Mouse (Mus musculus) cerebellum, adult 2 months (tissue): ENCODE measurements around the gene Klf9.

ENCODE experiments used
- CTCF ChIP-seq: fragments of 200-500 bp; IDR thresholded peaks from 2 replicates; pipeline ENCODE4 v1.5.1; 2011; ENCODE audit warnings: low read depth, mild to moderate bottlenecking, control low read depth, low read length, moderate library complexity, borderline replicate concordance; ENCODE audit not compliant: insufficient read depth
- POLR2A ChIP-seq: fragments of 200-500 bp; IDR thresholded peaks from 2 replicates; pipeline ENCODE4 v1.6.1; 2011; ENCODE audit warnings: low read length, control low read depth, borderline replicate concordance; ENCODE audit not compliant: insufficient read depth

- TF ChIP-seq POLR2A = no peak
- TF ChIP-seq CTCF = no peak
Measured at GRCm38 (mm10) chr19:23202106-23202505, 61.1 kb downstream of the Klf9 start.
